Mouse (Mus musculus): ENCODE data around the gene Basp1. TPM values are rescaled to one million over a fixed set of nuclear protein-coding genes. Genes with fewer than 3 reads are reported as not detected.
A peak's percentile ranks its signal among the peaks of the same experiment; 100 is the strongest.

The Basp1 gene
- total and polyA plus RNA-seq, 2 experiments from 2014 or later = 513 to 1,218 TPM

DNA sequence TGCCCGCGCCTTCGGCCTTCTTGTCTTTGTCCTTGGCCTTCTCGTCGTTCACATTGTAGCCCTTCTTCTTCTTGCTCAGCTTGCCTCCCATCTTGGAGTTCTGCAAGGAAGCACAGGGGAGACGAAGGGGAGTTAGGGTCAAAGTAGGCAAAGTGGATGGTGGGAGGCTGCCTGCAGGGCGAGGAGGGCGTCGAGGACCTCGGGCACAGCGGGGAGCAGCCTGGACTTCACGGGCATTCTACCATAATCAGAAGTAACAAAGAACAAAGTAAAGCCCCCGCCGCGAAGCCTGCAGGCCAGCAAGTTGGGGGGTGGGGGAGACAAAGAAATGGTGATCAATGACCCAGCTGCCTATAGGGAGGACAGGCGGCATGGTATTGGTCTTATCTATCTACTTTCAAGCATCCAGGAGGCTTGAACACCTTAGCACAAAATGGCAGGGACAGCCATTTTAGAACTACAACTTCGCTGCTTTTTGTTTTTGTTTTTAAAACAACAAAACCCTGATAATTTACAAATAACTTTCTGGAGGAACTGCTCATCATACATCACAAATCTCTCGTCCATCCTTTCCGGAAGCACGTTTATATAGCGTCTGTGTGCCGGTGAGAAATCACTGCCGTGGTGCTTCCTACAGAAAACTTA, 48.6 kb downstream of the Basp1 start:
- no peak for DNase-seq
- H3K27me3 ChIP-seq (ENCODE audit: insufficient read depth, low read length) = no peaks in the 10 kb centered on the region
- peaks cover 11% of the 10 kb centered on the region for H3K36me3 ChIP-seq (ENCODE audit: insufficient read depth)
- WGBS = 21% methylated on average over 23 of the region's 23 CpGs
- peak overlapping the region; percentile 74 for H3K27ac ChIP-seq (ENCODE audit: low read depth, low read length)
- no peak for ATAC-seq
- peak overlapping the region; percentile 56 for H3K9ac ChIP-seq
- peaks cover 22% of the 10 kb centered on the region; the same call in 1 of the 2 replicates for H3K4me1 ChIP-seq (ENCODE audit: insufficient read depth)
- no peaks in the 10 kb centered on the region for H3K9me3 ChIP-seq (ENCODE audit: low read length)
- no peak for TF ChIP-seq CTCF (IDR thresholded peaks at IDR 0.05; ENCODE audit: low read depth)
- peak overlapping the region; percentile 25; the same call in 1 of the 2 replicates for H3K4me3 ChIP-seq (ENCODE audit: low read depth, low read length)
- H3K4me2 ChIP-seq (ENCODE audit: low read depth) = peak overlapping the region; percentile 49

DNA sequence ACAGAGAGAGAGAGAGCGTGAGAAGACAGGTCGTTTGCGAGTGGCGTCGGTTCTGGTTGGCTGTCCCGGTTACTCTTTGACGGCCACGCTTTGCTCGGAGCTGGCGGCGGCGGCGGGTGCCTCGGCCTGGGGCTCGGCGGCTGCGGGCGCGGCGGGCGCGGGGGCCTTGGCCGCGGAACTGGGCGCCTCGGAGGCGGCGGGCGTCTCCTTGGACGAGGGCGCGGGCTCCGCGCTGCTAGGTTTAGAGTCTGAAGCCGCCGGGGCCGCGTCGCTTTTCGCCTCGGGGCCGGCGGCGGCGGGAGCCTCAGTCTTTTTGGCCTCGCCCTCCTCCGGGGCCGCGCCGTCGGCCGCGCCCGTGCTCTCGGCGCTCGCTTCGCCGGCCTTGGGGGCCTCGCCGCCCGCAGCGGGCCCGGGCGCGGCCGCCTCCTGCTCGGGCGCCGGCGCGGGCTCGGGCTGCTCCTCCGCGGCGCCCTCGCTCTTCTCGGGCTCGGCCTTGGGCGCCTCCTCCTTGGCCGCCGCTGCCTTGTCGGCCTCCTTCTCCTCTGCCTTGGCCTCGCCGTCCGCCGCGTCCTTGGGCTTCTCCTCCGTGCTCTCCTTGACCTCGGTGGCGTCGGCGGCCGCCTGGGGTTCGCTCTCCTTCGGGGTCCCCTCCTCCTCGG, 49.3 kb downstream of the Basp1 start:
- DNase-seq = no peak

GRCm38 (mm10) chr15:25363636-25364035, 49.9 kb downstream of the Basp1 start:
- WGBS = 60% methylated on average over 9 of the region's 9 CpGs
- H3K4me1 ChIP-seq (ENCODE audit: insufficient read depth) = peaks cover 27% of the 10 kb centered on the region; the same call in 1 of the 2 replicates
- peak overlapping the region; percentile 74; the same call in 1 of the 2 replicates for H3K27ac ChIP-seq (ENCODE audit: low read depth, low read length)
- H3K9ac ChIP-seq = peak overlapping the region; percentile 56; the same call in 1 of the 2 replicates
- no peaks in the 10 kb centered on the region for H3K27me3 ChIP-seq (ENCODE audit: insufficient read depth, low read length)
- no peak overlapping the region for H3K4me3 ChIP-seq (ENCODE audit: low read depth, low read length)
- H3K9me3 ChIP-seq (ENCODE audit: low read length) = no peaks in the 10 kb centered on the region
- TF ChIP-seq CTCF (IDR thresholded peaks at IDR 0.05; ENCODE audit: low read depth) = no peak
- peaks cover 11% of the 10 kb centered on the region for H3K36me3 ChIP-seq (ENCODE audit: insufficient read depth)
- DNase-seq (peak; percentile 61), ATAC-seq (no peak)
- H3K4me2 ChIP-seq (ENCODE audit: low read depth) = peak overlapping the region; percentile 49; the same call in 1 of the 2 replicates

More for the DNA sequence above, 49.3 kb downstream of the Basp1 start:
- no peaks in the 10 kb centered on the region for H3K9me3 ChIP-seq (ENCODE audit: low read length)
- peak overlapping the region; percentile 49 for H3K4me2 ChIP-seq (ENCODE audit: low read depth)
- peak overlapping the region; percentile 74 for H3K27ac ChIP-seq (ENCODE audit: low read depth, low read length)
- peaks cover 23% of the 10 kb centered on the region; the same call in 1 of the 2 replicates for H3K4me1 ChIP-seq (ENCODE audit: insufficient read depth)
- ATAC-seq = peak; percentile 43
- H3K4me3 ChIP-seq (ENCODE audit: low read depth, low read length) = peak overlapping the region; percentile 25
- H3K36me3 ChIP-seq (ENCODE audit: insufficient read depth) = peaks cover 11% of the 10 kb centered on the region
- no peaks in the 10 kb centered on the region for H3K27me3 ChIP-seq (ENCODE audit: insufficient read depth, low read length)
- peak overlapping the region; percentile 56 for H3K9ac ChIP-seq
- WGBS = 6% methylated on average over 97 of the region's 97 CpGs
- no peak for TF ChIP-seq CTCF (IDR thresholded peaks at IDR 0.05; ENCODE audit: low read depth)

- ATAC-seq = no peak
Observed at GRCm38 (mm10) chr15:25360825-25361224, 52.7 kb downstream of the Basp1 start.

DNA sequence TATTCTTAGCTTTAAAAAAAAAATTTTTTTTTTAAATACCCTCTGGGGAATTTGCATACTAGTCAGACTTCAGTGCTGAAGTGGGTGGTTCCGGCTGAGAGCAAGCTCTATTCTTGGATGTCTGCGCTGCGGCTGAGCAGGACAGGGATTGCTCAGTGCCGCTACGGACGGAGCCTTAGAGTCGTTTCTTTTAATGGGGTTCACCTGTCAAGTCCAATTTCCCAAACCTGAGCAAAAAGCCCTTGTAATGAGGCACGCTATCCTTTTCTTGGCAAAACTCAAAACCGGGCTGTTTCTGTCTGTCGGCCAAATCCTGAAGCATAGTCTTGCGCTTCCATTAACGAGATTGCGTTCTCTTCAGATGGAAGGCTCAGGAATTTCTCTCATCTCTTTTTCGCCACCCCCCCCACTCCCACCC, 54.9 kb downstream of the Basp1 start:
- H3K27me3 ChIP-seq (ENCODE audit: insufficient read depth, low read length) = no peaks in the 10 kb centered on the region
- TF ChIP-seq CTCF (IDR thresholded peaks at IDR 0.05; ENCODE audit: low read depth) = no peak
- WGBS = 8% methylated on average over 14 of the region's 14 CpGs
- peaks cover 12% of the 10 kb centered on the region; the same call in 1 of the 2 replicates for H3K4me1 ChIP-seq (ENCODE audit: insufficient read depth)
- peak overlapping the region; percentile 51 for H3K4me2 ChIP-seq (ENCODE audit: low read depth)
- DNase-seq (peak; percentile 81), ATAC-seq (peak; percentile 83)
- H3K9me3 ChIP-seq (ENCODE audit: low read length) = no peaks in the 10 kb centered on the region
- H3K27ac ChIP-seq (ENCODE audit: low read depth, low read length) = peak overlapping the region; percentile 66
- peak overlapping the region; percentile 24; the same call in 1 of the 2 replicates for H3K4me3 ChIP-seq (ENCODE audit: low read depth, low read length)
- peak overlapping the region; percentile 35 for H3K9ac ChIP-seq
- H3K36me3 ChIP-seq (ENCODE audit: insufficient read depth) = peaks cover 3% of the 10 kb centered on the region; the same call in 1 of the 2 replicates

More at GRCm38 (mm10) chr15:25360825-25361224, 52.7 kb downstream of the Basp1 start:
- Histone ChIP-seq H3K4me3 (ENCODE audit: low read depth, low read length) (no peak overlapping the region), H3K4me1 (ENCODE audit: insufficient read depth) (peaks cover 23% of the 10 kb centered on the region; the same call in 1 of the 2 replicates), H3K9me3 (ENCODE audit: low read length) (no peaks in the 10 kb centered on the region), H3K27ac (ENCODE audit: low read depth, low read length) (0 out of 2 replicates have a peak overlapping the region, but pooled peaks have one; percentile 52), H3K4me2 (ENCODE audit: low read depth) (no peak overlapping the region), H3K27me3 (ENCODE audit: insufficient read depth, low read length) (no peaks in the 10 kb centered on the region), H3K9ac (no peak overlapping the region), H3K36me3 (ENCODE audit: insufficient read depth) (peaks cover 11% of the 10 kb centered on the region)
- TF ChIP-seq CTCF (IDR thresholded peaks at IDR 0.05; ENCODE audit: low read depth) = no peak
- no peak for DNase-seq
- 65% methylated on average over 5 of the region's 5 CpGs for WGBS

DNA sequence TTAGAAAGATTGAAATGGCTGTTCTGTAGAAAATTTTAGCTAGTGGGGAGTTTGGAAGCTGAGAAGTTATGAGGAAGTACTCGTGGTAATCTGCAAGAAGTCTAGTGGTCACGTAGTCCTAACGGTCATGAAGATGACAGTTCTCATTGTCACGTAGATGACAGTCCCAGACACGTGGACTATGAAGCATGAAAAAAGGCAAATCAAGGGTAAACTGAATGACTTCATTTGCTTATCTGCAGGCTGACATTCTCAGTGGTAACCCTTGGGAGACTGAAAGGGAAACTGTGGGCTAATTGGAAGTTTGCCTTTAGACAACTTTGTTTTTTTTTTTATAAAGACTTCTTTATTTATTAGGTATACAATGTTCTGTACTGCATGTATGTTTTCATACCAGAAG, 58.2 kb downstream of the Basp1 start:
- no peak for TF ChIP-seq CTCF (IDR thresholded peaks at IDR 0.05; ENCODE audit: low read depth)
- ATAC-seq (no peak), DNase-seq (no peak)
- WGBS = 84% methylated on average over 5 of the region's 5 CpGs
- no peak overlapping the region for H3K27ac ChIP-seq (ENCODE audit: low read depth, low read length)
- no peak overlapping the region for H3K9ac ChIP-seq
- peaks cover 9% of the 10 kb centered on the region; the same call in 1 of the 2 replicates for H3K4me1 ChIP-seq (ENCODE audit: insufficient read depth)
- no peaks in the 10 kb centered on the region for H3K36me3 ChIP-seq (ENCODE audit: insufficient read depth)
- no peaks in the 10 kb centered on the region for H3K27me3 ChIP-seq (ENCODE audit: insufficient read depth, low read length)
- no peak overlapping the region for H3K4me2 ChIP-seq (ENCODE audit: low read depth)
- H3K9me3 ChIP-seq (ENCODE audit: low read length) = no peaks in the 10 kb centered on the region
- no peak overlapping the region for H3K4me3 ChIP-seq (ENCODE audit: low read depth, low read length)

- H3K27ac ChIP-seq (ENCODE audit: low read depth, low read length) = no peak overlapping the region
- no peak overlapping the region for H3K9ac ChIP-seq
- H3K27me3 ChIP-seq (ENCODE audit: insufficient read depth, low read length) = no peaks in the 10 kb centered on the region
- peaks cover 4% of the 10 kb centered on the region; the same call in 1 of the 2 replicates for H3K4me1 ChIP-seq (ENCODE audit: insufficient read depth)
- no peaks in the 10 kb centered on the region for H3K9me3 ChIP-seq (ENCODE audit: low read length)
- ATAC-seq (no peak), DNase-seq (no peak)
- H3K36me3 ChIP-seq (ENCODE audit: insufficient read depth) = no peaks in the 10 kb centered on the region
- no peak overlapping the region for H3K4me3 ChIP-seq (ENCODE audit: low read depth, low read length)
- H3K4me2 ChIP-seq (ENCODE audit: low read depth) = no peak overlapping the region
- TF ChIP-seq CTCF (IDR thresholded peaks at IDR 0.05; ENCODE audit: low read depth) = no peak
- 77% methylated on average over 6 of the region's 6 CpGs for WGBS
Observed at GRCm38 (mm10) chr15:25354738-25355137, 58.8 kb downstream of the Basp1 start.
